Mouse (Mus musculus) lung, embryonic 14.5 days (tissue): ENCODE measurements around the gene S100a11. TPM values are rescaled to one million over a fixed set of nuclear protein-coding genes. Genes with fewer than 3 reads are reported as not detected.

Experiments
- ATAC-seq: fragments of 200-750 bp; cut with Nextera tagmentation; 2 replicates; pipeline ENCODE4 v1.8.0; 2017; ENCODE audit warnings: mild to moderate bottlenecking, moderate TSS enrichment, moderate library complexity; ENCODE audit not compliant: insufficient read depth
- DNase-seq: peaks from one replicate; pipeline ENCODE4 v3.0.0-alpha.2; 2015
- H3K27ac ChIP-seq: fragments of 300-500 bp; sonication (generic); 2 replicates; pipeline ENCODE4 v1.5.1; 2014; ENCODE audit warnings: low read depth, mild to moderate bottlenecking, moderate library complexity
- H3K27me3 ChIP-seq: fragments of 300-500 bp; sonication (generic); 2 replicates; pipeline ENCODE4 v1.6.1; 2014; ENCODE audit warnings: low read length, control low read depth; ENCODE audit not compliant: insufficient read depth
- H3K36me3 ChIP-seq: fragments of 300-500 bp; sonication (generic); 2 replicates; pipeline ENCODE4 v1.6.1; 2014; ENCODE audit warnings: control low read depth; ENCODE audit not compliant: insufficient read depth
- H3K4me1 ChIP-seq: fragments of 300-500 bp; sonication (generic); 2 replicates; pipeline ENCODE4 v1.6.1; 2014; ENCODE audit warnings: antibody characterized with exemption, control low read depth; ENCODE audit not compliant: insufficient read depth
- H3K4me2 ChIP-seq: fragments of 300-500 bp; sonication (generic); 2 replicates; pipeline ENCODE4 v1.6.1; 2014; ENCODE audit warnings: mild to moderate bottlenecking
- H3K4me3 ChIP-seq: fragments of 300-500 bp; sonication (generic); 2 replicates; pipeline ENCODE4 v1.5.1; 2014; ENCODE audit warnings: low read depth, low read length
- H3K9ac ChIP-seq: fragments of 300-500 bp; sonication (generic); 2 replicates; pipeline ENCODE4 v1.6.1; 2014
- H3K9me3 ChIP-seq: fragments of 300-500 bp; sonication (generic); 2 replicates; pipeline ENCODE4 v1.6.1; 2016; ENCODE audit warnings: low read depth, low read length, control low read depth
- CTCF ChIP-seq: IDR thresholded peaks from 2 replicates; pipeline ENCODE4 v1.5.1; 2016; ENCODE audit warnings: antibody characterized with exemption, low read depth
- WGBS: fragments of 180-500 bp; shearing (Covaris S2); extraction: QIAGEN DNeasy Blood & Tissue Kit; methylation state at CpG from one replicate; pipeline ENCODE4 v1.1.7; 2014; 5-methylcytosine and 5-hydroxymethylcytosine counted together
- polyA plus RNA-seq: library from polyadenylated mRNA; unstranded; fragments of >200 nt; fragmentation: Nextera tagmentation; extraction: Ambion mirVana; gene quantifications from 2 replicates; pipeline ENCODE4 v1.2.1, GENCODE M21; 2014

The S100a11 gene
- polyA plus RNA-seq, 1 experiment from 2014 or later: 861 TPM

DNA sequence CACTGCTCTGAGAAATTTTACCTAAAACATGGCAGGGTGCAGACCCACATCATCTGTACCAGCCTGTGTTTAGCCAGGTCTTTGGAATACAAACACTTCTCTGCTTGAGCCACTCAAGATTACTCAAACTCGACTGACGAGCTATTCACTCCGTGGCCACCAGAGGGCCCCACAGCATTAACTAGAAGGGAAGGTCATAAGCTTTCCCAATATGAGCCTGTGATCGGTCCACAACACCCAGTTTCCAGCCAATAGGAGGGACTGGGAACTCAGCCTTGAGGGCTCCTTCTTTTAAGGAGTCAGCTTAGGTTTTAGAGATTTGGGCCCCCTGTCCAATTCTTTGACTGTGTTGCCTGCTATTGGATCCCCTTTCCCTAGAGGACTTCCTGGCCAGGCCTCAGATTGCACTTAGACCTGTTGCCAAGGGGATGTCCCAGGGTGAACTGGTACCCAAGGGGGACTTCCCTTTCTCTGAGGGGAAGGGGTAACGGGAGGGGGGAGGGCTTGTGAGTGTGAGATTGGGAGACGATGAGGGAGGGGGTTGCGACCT, 26.9 kb downstream of the S100a11 start:
- no peak overlapping the region for H3K4me2 ChIP-seq

GRCm38 (mm10) chr3:93547749-93548540, 27.7 kb downstream of the S100a11 start:
- TF ChIP-seq CTCF: no peak
- H3K4me1 ChIP-seq: no peaks in the 10 kb centered on the region
- H3K4me3 ChIP-seq: no peak overlapping the region
- H3K27ac ChIP-seq: no peak overlapping the region
- DNase-seq (no peak), ATAC-seq (no peak)
- no peaks in the 10 kb centered on the region for H3K27me3 ChIP-seq
- H3K9me3 ChIP-seq: no peaks in the 10 kb centered on the region
- WGBS: 71% methylated on average over 20 of the region's 20 CpGs
- no peak overlapping the region for H3K4me2 ChIP-seq
- no peak overlapping the region for H3K9ac ChIP-seq
- no peaks in the 10 kb centered on the region for H3K36me3 ChIP-seq

More for the DNA sequence above, 26.9 kb downstream of the S100a11 start:
- H3K9me3 ChIP-seq: no peaks in the 10 kb centered on the region
- no peak overlapping the region for H3K27ac ChIP-seq
- H3K36me3 ChIP-seq: no peaks in the 10 kb centered on the region
- DNase-seq: peak; percentile 93
- peak; percentile 90 for TF ChIP-seq CTCF
- H3K4me3 ChIP-seq: no peak overlapping the region
- WGBS: 34% methylated on average over 7 of the region's 7 CpGs
- no peaks in the 10 kb centered on the region for H3K4me1 ChIP-seq
- H3K27me3 ChIP-seq: no peaks in the 10 kb centered on the region
- ATAC-seq: peak; percentile 75
- H3K9ac ChIP-seq: no peak overlapping the region

DNA sequence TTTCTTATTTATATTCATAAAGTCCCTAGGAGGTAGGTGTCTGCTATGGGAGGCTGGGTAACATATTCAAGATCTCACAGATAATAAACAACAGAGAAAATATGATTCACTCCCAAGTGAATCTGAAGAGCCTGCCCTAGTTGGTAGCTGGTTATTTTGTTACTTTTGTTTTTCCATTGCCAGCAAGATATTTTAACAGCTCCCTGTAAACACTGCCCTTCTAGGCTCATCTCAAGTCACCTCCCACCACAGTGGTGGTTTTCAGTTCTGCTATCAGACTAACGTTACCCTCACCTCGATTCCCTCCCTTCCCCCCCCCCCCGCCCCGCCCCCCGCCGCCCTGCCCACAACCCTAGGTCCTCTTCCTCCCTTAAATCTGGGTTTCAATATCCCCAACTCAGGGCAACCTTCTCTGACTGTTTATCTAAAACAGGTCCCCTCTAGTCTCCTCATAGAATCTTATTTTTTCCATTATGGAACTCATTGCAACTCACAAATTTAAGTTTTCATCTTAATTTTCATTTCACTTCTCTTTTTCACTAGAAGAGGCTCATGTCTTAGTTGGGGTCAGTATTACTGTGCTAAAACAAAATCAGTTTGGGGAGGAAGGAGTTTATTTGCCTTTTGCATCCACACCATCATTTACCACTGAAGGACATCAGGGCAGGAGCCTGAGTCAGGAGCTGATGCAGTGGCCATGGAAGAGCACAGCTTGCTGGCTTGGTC, 28.4 kb downstream of the S100a11 start:
- no peak overlapping the region for H3K27ac ChIP-seq
- no peaks in the 10 kb centered on the region for H3K27me3 ChIP-seq
- H3K4me3 ChIP-seq: no peak overlapping the region
- ATAC-seq (no peak), DNase-seq (no peak)
- no peak for TF ChIP-seq CTCF
- no peaks in the 10 kb centered on the region for H3K36me3 ChIP-seq
- H3K9me3 ChIP-seq: no peaks in the 10 kb centered on the region
- H3K4me1 ChIP-seq: no peaks in the 10 kb centered on the region
- no peak overlapping the region for H3K9ac ChIP-seq
- WGBS: 64% methylated on average over 5 of the region's 6 CpGs
- no peak overlapping the region for H3K4me2 ChIP-seq

DNA sequence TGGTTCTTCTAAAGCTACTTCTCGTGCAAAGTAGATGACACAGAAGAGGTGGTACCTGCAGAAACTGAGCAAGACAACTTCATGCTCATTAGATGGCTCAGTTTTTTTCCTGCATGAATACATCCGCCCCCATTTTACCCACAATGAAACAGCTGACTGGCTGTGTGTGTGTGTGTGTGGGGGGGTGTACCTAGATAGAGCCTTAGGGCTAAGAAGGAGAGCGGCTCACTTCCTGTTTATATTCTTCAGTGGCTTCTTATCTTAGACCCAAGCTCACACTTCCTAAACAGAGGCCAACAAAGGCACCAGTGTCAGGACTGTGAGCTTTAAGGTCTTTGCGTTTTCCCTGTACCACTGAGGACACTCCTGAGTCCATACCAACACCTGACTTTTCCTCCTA, 29.7 kb downstream of the S100a11 start:
- 0 out of 2 replicates have a peak, but pooled peaks cover 3% of the 10 kb centered on the region for H3K4me1 ChIP-seq
- no peaks in the 10 kb centered on the region for H3K9me3 ChIP-seq
- no peaks in the 10 kb centered on the region for H3K36me3 ChIP-seq
- H3K4me2 ChIP-seq: no peak overlapping the region
- DNase-seq (peak; percentile 20), ATAC-seq (no peak)
- no peak for TF ChIP-seq CTCF
- WGBS: 45% methylated on average over 4 of the region's 4 CpGs
- H3K27me3 ChIP-seq: no peaks in the 10 kb centered on the region
- H3K27ac ChIP-seq: no peak overlapping the region
- H3K9ac ChIP-seq: no peak overlapping the region
- no peak overlapping the region for H3K4me3 ChIP-seq

DNA sequence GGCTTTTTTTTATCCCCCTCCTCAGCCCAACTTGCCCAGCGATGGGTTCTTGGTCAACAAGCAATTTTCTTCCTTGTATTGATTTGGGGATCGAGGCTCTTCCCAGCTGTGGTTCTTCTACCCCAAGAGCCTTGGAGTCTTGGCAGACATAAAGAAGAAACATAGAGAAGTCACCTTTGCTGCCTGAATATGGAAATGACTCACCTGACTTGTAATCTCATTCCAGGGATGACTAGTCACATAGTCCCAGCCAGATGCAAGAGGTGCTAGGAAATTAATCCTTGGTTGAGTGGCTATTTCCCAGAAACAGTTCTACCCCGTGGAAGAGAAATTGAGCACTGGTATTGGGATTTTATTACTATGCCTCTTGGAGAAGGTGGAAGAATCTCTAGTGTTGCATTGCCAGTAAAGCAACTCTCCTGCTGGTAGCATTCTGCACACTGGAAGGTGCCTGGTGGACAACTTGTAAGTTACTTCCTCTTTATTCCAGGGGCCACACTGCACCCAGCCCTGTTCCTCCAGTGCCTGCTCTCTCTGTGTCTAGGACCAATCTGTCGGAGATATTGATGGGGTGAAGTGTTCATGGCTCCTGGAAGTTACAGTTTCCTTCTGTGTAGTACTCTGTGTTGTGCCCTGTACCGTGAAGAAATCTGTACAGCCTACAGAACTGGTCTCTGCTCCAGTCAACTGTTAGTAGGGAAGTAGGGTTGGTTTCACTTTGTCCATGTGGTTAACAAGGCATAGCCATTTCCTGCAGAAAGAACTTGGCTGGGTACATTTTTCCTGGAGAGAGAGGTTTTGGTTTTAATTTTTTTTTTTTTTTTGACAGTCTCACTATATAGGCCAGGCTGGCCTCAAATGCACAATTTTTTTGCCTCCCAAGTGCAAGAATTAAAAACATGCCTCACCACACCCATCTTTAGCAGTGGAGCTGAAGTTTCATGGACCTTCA, 31.9 kb downstream of the S100a11 start:
- Histone ChIP-seq H3K4me2 (no peak overlapping the region), H3K36me3 (no peaks in the 10 kb centered on the region), H3K4me3 (no peak overlapping the region), H3K4me1 (0 out of 2 replicates have a peak, but pooled peaks cover 7% of the 10 kb centered on the region), H3K9me3 (no peaks in the 10 kb centered on the region), H3K27me3 (no peaks in the 10 kb centered on the region), H3K27ac (no peak overlapping the region), H3K9ac (no peak overlapping the region)
- WGBS: 79% methylated on average over 5 of the region's 5 CpGs
- no peak for TF ChIP-seq CTCF
- no peak for ATAC-seq
- no peak for DNase-seq

DNA sequence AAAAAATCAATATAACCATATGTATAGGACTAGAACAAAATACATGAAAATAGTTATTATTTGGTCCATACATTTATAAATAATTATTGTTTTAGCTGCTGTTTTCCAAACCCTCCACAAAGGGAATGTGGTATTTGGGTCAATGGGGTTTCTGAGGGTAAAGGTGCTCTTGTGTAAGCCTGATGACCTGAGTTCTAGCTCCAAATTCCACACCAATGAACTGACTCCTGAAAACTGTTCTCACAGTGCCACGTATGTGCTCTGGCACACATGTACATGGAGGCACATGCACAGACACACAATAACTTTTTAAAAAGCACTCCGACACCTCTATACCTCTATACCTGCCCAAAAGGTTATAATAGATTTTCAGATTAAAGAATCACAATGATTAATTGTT, 33.0 kb downstream of the S100a11 start:
- ATAC-seq: no peak
- no peak for TF ChIP-seq CTCF

More for the DNA sequence above, 33.0 kb downstream of the S100a11 start:
- Histone ChIP-seq H3K9ac (no peak overlapping the region), H3K27me3 (no peaks in the 10 kb centered on the region), H3K4me3 (no peak overlapping the region), H3K4me2 (no peak overlapping the region), H3K9me3 (no peaks in the 10 kb centered on the region), H3K4me1 (peaks cover 11% of the 10 kb centered on the region; the same call in 1 of the 2 replicates), H3K36me3 (no peaks in the 10 kb centered on the region), H3K27ac (no peak overlapping the region)
- 90% methylated on average over 2 of the region's 2 CpGs for WGBS
- DNase-seq: no peak
